Mouse (Mus musculus): Measurements from ENCODE around the gene Homer1. TPM values are rescaled to one million over a fixed set of nuclear protein-coding genes. Genes with fewer than 3 reads are reported as not detected.

Homer1 gene
- polyA plus RNA-seq, 1 experiment from 2014 or later, result 1.7 TPM

DNA sequence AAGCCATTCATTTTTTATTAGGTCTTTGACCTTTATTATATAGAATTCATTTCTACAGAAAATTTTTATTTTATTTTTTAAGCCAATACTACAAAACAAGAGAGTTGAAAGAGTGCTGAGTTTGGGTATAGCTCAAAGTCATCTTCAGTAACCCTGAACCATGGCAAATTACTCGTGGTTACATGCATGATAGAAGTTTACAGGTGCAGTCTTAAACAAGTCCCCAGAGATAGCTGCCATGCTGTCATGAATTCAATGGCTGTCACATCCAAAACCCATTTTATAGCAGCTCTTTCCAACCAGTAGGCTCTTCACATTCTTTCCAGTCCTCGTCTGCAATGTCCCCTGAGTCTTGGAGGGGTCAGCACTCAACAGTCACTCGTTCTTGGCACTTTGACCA lies 26.9 kb downstream of the Homer1 start:
- no peaks in the 10 kb centered on the region for H3K9me3 ChIP-seq (replicated peaks; ENCODE audit: control insufficient read depth, low read length)
- no peak overlapping the region for H3K4me2 ChIP-seq (ENCODE audit: low read depth, low read length)
- no peaks in the 10 kb centered on the region for H3K27me3 ChIP-seq (ENCODE audit: control insufficient read depth, insufficient read depth, low read depth, low read length)
- 62% methylated on average over 3 of the region's 3 CpGs for WGBS (ENCODE audit: insufficient replicate concordance)
- no peak overlapping the region for H3K4me3 ChIP-seq (ENCODE audit: low read depth, low read length)
- H3K36me3 ChIP-seq (ENCODE audit: control insufficient read depth, insufficient read depth), result no peaks in the 10 kb centered on the region
- ATAC-seq (ENCODE audit: low read depth), result no peak
- no peak overlapping the region for H3K9ac ChIP-seq (ENCODE audit: low read depth, low read length)
- no peaks in the 10 kb centered on the region for H3K4me1 ChIP-seq (ENCODE audit: control insufficient read depth, low read depth, low read length)
- no peak overlapping the region for H3K27ac ChIP-seq (ENCODE audit: low read length)

- Histone ChIP-seq H3K4me2 (ENCODE audit: low read depth, low read length) (no peak overlapping the region), H3K27me3 (ENCODE audit: control insufficient read depth, insufficient read depth, low read depth, low read length) (no peaks in the 10 kb centered on the region), H3K4me1 (ENCODE audit: control insufficient read depth, low read depth, low read length) (peaks cover 4% of the 10 kb centered on the region), H3K27ac (ENCODE audit: low read length) (no peak overlapping the region), H3K36me3 (ENCODE audit: control insufficient read depth, insufficient read depth) (no peaks in the 10 kb centered on the region), H3K4me3 (ENCODE audit: low read depth, low read length) (no peak overlapping the region), H3K9ac (ENCODE audit: low read depth, low read length) (no peak overlapping the region), H3K9me3 (replicated peaks; ENCODE audit: control insufficient read depth, low read length) (no peaks in the 10 kb centered on the region)
- WGBS (ENCODE audit: insufficient replicate concordance), result 29% methylated on average over 2 of the region's 2 CpGs
- peak; percentile 50; the same call in 1 of the 2 replicates for ATAC-seq (ENCODE audit: low read depth)
Measured at GRCm38 (mm10) chr13:93331721-93332120, 32.3 kb downstream of the Homer1 start.

GRCm38 (mm10) chr13:93332491-93332890 lies 33.1 kb downstream of the Homer1 start:
- Histone ChIP-seq H3K4me3 (ENCODE audit: low read depth, low read length) (no peak overlapping the region), H3K4me1 (ENCODE audit: control insufficient read depth, low read depth, low read length) (peaks cover 4% of the 10 kb centered on the region), H3K27ac (ENCODE audit: low read length) (no peak overlapping the region), H3K4me2 (ENCODE audit: low read depth, low read length) (no peak overlapping the region), H3K9ac (ENCODE audit: low read depth, low read length) (no peak overlapping the region), H3K27me3 (ENCODE audit: control insufficient read depth, insufficient read depth, low read depth, low read length) (no peaks in the 10 kb centered on the region), H3K36me3 (ENCODE audit: control insufficient read depth, insufficient read depth) (no peaks in the 10 kb centered on the region), H3K9me3 (replicated peaks; ENCODE audit: control insufficient read depth, low read length) (no peaks in the 10 kb centered on the region)
- no peak for ATAC-seq (ENCODE audit: low read depth)
- 84% methylated on average over 13 of the region's 13 CpGs for WGBS (ENCODE audit: insufficient replicate concordance)

DNA sequence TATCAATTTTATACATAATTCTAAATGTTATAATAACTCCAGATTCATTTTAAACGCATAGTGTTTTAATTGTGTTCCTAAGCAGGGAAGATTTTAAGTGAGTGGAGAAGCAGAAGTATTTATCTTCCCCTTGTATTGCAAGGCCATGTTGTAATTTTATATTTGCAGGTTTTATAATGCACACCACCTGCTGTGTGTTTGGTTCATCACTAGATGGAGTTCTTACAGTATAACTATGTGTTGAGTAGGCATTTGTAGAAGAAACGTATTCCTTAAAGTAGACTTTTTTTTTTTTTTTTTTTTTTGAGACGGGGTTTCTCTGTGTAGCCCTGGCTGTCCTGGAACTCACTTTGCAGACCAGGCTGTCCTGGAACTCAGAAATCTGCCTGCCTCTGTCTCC lies 35.9 kb downstream of the Homer1 start:
- Histone ChIP-seq H3K4me1 (ENCODE audit: control insufficient read depth, low read depth, low read length) (peaks cover 4% of the 10 kb centered on the region), H3K27ac (ENCODE audit: low read length) (no peak overlapping the region), H3K9me3 (replicated peaks; ENCODE audit: control insufficient read depth, low read length) (no peaks in the 10 kb centered on the region), H3K9ac (ENCODE audit: low read depth, low read length) (no peak overlapping the region), H3K4me2 (ENCODE audit: low read depth, low read length) (no peak overlapping the region), H3K36me3 (ENCODE audit: control insufficient read depth, insufficient read depth) (no peaks in the 10 kb centered on the region), H3K4me3 (ENCODE audit: low read depth, low read length) (no peak overlapping the region), H3K27me3 (ENCODE audit: control insufficient read depth, insufficient read depth, low read depth, low read length) (no peaks in the 10 kb centered on the region)
- 46% methylated on average over 3 of the region's 3 CpGs for WGBS (ENCODE audit: insufficient replicate concordance)
- ATAC-seq (ENCODE audit: low read depth), result no peak

- Histone ChIP-seq H3K36me3 (ENCODE audit: control insufficient read depth, insufficient read depth) (no peaks in the 10 kb centered on the region), H3K27ac (ENCODE audit: low read length) (no peak overlapping the region; the same call in 1 of the 2 replicates), H3K9me3 (replicated peaks; ENCODE audit: control insufficient read depth, low read length) (no peaks in the 10 kb centered on the region), H3K4me3 (ENCODE audit: low read depth, low read length) (no peak overlapping the region), H3K4me1 (ENCODE audit: control insufficient read depth, low read depth, low read length) (peaks cover 9% of the 10 kb centered on the region), H3K4me2 (ENCODE audit: low read depth, low read length) (no peak overlapping the region), H3K27me3 (ENCODE audit: control insufficient read depth, insufficient read depth, low read depth, low read length) (no peaks in the 10 kb centered on the region), H3K9ac (ENCODE audit: low read depth, low read length) (no peak overlapping the region)
- ATAC-seq (ENCODE audit: low read depth), result no peak
- WGBS (ENCODE audit: insufficient replicate concordance), result 49% methylated on average over 5 of the region's 5 CpGs
Measured at GRCm38 (mm10) chr13:93338394-93338793, 39.0 kb downstream of the Homer1 start.

DNA sequence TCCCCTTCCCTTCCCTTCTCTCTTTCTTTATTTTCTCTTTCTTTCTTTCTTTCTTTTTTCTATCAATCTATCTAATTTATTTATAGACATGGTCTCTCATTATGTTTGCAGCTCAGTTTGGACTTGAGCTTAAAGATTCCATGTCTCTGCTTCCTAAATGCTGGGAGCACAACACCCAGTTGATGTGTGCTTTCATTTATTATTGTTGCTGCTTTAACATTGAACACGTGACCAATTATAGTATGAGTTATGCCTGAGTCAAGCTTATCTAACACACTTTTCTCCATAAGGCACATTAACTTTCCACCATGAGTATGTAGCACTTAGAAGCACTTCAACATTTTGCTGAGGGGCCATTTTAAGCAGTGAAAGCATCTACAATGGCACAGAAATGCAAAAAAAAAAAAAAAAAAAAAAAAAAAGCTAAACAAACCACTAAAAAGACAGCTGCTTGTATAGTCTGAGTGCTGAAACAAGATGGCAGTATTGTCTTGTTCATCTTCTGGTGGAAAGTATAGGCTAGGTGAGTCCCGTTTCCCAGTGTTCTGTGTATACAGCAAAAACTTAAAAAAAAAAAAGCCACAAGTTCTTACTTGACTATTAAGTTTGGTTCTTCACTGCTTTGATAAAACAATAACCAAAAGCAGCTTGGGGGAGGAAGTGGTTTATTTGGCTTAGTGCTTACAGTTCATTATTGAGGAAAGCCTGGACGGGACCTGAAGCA lies 41.3 kb downstream of the Homer1 start:
- WGBS (ENCODE audit: insufficient replicate concordance), result 48% methylated on average over 3 of the region's 3 CpGs
- Histone ChIP-seq H3K27me3 (ENCODE audit: control insufficient read depth, insufficient read depth, low read depth, low read length) (no peaks in the 10 kb centered on the region), H3K4me1 (ENCODE audit: control insufficient read depth, low read depth, low read length) (peaks cover 16% of the 10 kb centered on the region), H3K27ac (ENCODE audit: low read length) (0 out of 2 replicates have a peak overlapping the region, but pooled peaks have one; percentile 0), H3K9ac (ENCODE audit: low read depth, low read length) (no peak overlapping the region), H3K9me3 (replicated peaks; ENCODE audit: control insufficient read depth, low read length) (no peaks in the 10 kb centered on the region), H3K4me3 (ENCODE audit: low read depth, low read length) (peak overlapping the region; percentile 32; the same call in 1 of the 2 replicates), H3K36me3 (ENCODE audit: control insufficient read depth, insufficient read depth) (no peaks in the 10 kb centered on the region), H3K4me2 (ENCODE audit: low read depth, low read length) (peak overlapping the region; percentile 57)
- ATAC-seq (ENCODE audit: low read depth), result 0 out of 2 replicates have a peak, but pooled peaks have one; percentile 39

DNA sequence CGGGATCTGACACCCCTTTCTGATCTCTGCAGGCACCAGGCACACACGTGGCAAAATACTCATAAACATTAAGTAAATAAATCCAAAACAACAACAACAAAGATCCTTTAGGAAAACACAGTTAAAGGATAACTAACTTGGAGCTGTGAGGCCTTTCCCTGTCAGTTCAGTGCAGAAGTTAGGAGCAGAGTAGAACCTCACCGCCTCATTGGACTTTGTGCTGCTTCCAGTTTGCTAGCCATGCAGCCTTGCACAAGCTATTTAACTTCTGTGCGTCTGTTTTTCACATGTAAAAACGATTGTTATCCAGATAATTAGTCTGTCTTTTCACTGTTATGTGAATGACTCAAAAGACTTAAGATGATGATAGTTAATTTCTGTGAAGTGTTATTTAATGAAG lies 43.2 kb downstream of the Homer1 start:
- Histone ChIP-seq H3K36me3 (ENCODE audit: control insufficient read depth, insufficient read depth) (no peaks in the 10 kb centered on the region), H3K9ac (ENCODE audit: low read depth, low read length) (no peak overlapping the region), H3K4me1 (ENCODE audit: control insufficient read depth, low read depth, low read length) (peaks cover 21% of the 10 kb centered on the region), H3K27me3 (ENCODE audit: control insufficient read depth, insufficient read depth, low read depth, low read length) (no peaks in the 10 kb centered on the region), H3K4me2 (ENCODE audit: low read depth, low read length) (no peak overlapping the region), H3K9me3 (replicated peaks; ENCODE audit: control insufficient read depth, low read length) (no peaks in the 10 kb centered on the region), H3K27ac (ENCODE audit: low read length) (peak overlapping the region; percentile 48), H3K4me3 (ENCODE audit: low read depth, low read length) (no peak overlapping the region)
- peak; percentile 38; the same call in 1 of the 2 replicates for ATAC-seq (ENCODE audit: low read depth)
- 69% methylated on average over 5 of the region's 5 CpGs for whole genome bisulfite sequencing (ENCODE audit: insufficient replicate concordance)

DNA sequence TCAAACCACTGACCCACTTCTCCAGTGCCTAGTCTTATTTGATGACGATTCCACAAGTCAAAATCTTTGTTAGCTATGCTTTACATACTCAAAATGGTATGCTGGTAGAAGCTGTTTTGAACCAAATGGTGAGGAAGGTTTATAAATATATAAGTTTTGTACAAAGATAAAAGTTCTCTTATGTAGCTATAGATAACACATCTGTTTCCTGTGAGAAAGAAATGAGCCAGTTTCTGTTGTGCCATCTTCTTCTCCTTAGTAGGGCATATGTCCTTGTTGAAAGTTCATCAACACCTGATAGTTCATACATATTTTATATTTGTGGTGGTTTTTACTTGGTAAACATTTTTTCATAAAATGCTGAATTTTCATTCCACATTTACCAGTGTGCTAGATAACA lies 45.0 kb downstream of the Homer1 start:
- H3K36me3 ChIP-seq (ENCODE audit: control insufficient read depth, insufficient read depth), result no peaks in the 10 kb centered on the region
- H3K27ac ChIP-seq (ENCODE audit: low read length), result no peak overlapping the region
- H3K9me3 ChIP-seq (replicated peaks; ENCODE audit: control insufficient read depth, low read length), result no peaks in the 10 kb centered on the region
- H3K9ac ChIP-seq (ENCODE audit: low read depth, low read length), result no peak overlapping the region
- peaks cover 21% of the 10 kb centered on the region for H3K4me1 ChIP-seq (ENCODE audit: control insufficient read depth, low read depth, low read length)
- no peak overlapping the region for H3K4me3 ChIP-seq (ENCODE audit: low read depth, low read length)
- no peak overlapping the region for H3K4me2 ChIP-seq (ENCODE audit: low read depth, low read length)
- H3K27me3 ChIP-seq (ENCODE audit: control insufficient read depth, insufficient read depth, low read depth, low read length), result no peaks in the 10 kb centered on the region
- 53% methylated on average over 1 of the region's 1 CpGs for WGBS (ENCODE audit: insufficient replicate concordance)
- ATAC-seq (ENCODE audit: low read depth), result no peak

- Histone ChIP-seq H3K27me3 (ENCODE audit: control insufficient read depth, insufficient read depth, low read depth, low read length) (no peaks in the 10 kb centered on the region), H3K9me3 (replicated peaks; ENCODE audit: control insufficient read depth, low read length) (no peaks in the 10 kb centered on the region), H3K27ac (ENCODE audit: low read length) (peak overlapping the region; percentile 29; the same call in 1 of the 2 replicates), H3K9ac (ENCODE audit: low read depth, low read length) (no peak overlapping the region), H3K4me3 (ENCODE audit: low read depth, low read length) (no peak overlapping the region), H3K36me3 (ENCODE audit: control insufficient read depth, insufficient read depth) (no peaks in the 10 kb centered on the region), H3K4me1 (ENCODE audit: control insufficient read depth, low read depth, low read length) (peaks cover 17% of the 10 kb centered on the region), H3K4me2 (ENCODE audit: low read depth, low read length) (no peak overlapping the region)
- ATAC-seq (ENCODE audit: low read depth), result peak; percentile 83
- WGBS (ENCODE audit: insufficient replicate concordance), result 34% methylated on average over 3 of the region's 3 CpGs
Measured at GRCm38 (mm10) chr13:93345854-93346253, 46.4 kb downstream of the Homer1 start.

Measured in liver, embryonic 16.5 days (tissue).